Mouse (Mus musculus) CD4-positive, CD25-positive, alpha-beta regulatory T cell, adult 2 months (primary cell): ENCODE results near the gene Vmn2r91.
"Not testable (repeated sequence)": the region's sequence is repeated elsewhere in the genome, so short reads cannot be mapped to it uniquely, and the experiment has no call there.

ENCODE experiments used
- DNase-seq: peaks from one replicate; pipeline ENCODE4 v3.0.0-alpha.2; 2012; ENCODE audit warnings: low read depth, low spot score

Vmn2r91 gene

DNA sequence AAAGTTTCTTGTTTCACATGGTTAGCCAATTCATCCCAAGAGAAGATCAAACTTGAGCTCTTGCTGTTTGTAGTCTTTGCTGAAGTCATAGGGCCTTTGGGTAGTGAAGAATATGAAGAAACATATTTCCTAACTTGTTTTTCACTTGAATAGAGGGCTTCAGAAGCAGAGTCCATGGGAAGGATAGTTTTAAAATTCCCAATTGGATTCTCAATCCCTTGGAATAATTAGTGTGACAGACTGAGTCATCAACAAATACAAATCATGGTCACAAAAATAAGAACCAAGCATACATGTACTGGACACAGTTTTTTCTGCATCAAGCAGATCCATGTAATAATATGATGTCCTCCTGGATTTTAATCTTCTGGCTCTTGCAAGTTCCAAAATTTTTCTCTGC lies at the start of gene Vmn2r91:
Vmn2r91 (plus strand) TSS at position 301 of the 400 bp plus-strand sequence.
- not testable (repeated sequence) for DNase-seq

DNA sequence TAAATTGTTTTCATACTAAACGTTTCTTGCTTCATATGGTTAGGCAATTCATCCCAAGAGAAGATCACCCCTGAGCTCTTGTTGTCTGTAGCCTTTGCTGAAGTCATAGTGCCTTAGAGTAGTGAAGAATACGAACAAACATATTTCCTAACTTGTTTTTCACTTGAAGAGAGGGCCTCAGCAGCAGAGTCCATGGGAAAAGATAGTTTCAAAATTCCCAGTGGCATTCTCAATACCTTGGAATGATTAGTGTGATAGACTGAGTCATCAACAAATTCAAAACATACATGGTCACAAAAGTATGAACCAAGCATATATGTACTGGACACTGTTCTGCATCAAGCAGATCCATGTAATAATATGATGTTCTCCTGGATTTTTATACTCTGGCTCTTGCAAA lies 35.7 kb upstream of the Vmn2r91 start, which contains the start of gene Vmn2r124:
Vmn2r124 (plus strand) TSS at position 301 of the 400 bp plus-strand sequence.
- no peak for DNase-seq

DNA sequence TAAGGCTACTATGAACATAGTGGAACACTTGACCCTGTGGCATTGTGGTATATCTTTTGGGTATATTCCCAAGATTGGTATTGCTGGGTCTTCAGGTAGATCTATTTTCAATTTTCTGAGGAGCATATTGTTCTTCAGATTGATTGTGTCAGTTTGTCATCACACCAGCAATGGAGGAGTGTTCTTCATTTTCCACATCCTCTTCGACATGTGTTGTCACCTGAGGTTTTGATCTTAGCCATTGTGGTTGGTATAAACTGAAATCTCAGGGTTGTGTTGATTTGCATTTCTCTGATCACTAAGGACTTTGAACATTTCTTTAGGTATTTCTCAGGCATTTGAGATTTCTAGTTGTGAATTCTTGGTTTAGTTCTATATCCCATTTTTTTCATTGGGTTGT lies 10.8 kb downstream of the Vmn2r91 start:
- not testable (repeated sequence) for DNase-seq

DNA sequence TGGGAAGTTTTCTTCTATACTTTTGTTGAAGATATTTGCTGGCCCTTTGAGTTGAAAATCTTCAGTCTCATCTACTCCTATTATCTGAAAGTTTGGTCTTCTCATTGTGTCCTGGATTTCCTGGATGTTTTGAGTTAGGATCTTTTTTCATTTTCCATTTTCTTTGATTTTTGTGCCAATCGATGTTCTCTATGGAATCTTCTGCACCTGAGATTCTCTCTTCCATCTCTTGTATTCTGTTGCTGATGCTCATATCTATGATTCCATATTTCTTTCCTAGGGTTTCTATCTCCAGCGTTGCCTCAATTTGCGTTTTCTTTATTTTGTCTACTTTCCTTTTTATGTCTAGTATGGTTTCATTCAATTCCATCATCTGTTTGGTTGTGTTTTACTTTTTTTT lies 17.4 kb downstream of the Vmn2r91 start:
- DNase-seq, result not testable (repeated sequence)

DNA sequence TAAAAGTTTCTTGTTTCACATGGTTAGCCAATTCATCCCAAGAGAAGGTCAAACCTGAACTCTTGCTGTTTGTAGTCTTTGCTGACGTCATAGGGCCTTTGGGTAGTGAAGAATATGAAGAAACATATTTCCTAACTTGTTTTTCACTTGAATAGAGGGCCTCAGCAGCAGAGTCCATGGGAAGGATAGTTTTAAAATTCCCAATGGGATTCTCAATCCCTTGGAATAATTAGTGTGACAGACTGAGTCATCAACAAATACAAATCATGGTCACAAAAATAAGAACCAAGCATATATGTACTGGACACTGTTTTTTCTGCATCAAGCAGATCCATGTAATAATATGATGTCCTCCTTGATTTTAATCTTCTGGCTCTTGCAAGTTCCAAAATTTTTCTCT lies 66.8 kb downstream of the Vmn2r91 start, which contains the start of gene Vmn2r92:
Vmn2r92 (plus strand) TSS at position 301 of the 400 bp plus-strand sequence.
- not testable (repeated sequence) for DNase-seq

DNA sequence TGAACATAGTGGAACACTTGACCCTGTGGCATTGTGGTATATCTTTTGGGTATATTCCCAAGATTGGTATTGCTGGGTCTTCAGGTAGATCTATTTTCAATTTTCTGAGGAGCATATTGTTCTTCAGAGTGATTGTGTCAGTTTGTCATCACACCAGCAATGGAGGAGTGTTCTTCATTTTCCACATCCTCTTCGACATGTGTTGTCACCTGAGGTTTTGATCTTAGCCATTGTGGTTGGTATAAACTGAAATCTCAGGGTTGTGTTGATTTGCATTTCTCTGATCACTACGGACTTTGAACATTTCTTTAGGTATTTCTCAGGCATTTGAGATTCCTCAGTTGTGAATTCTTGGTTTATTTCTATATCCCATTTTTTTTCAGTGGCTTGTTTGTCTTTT lies 76.4 kb downstream of the Vmn2r91 start:
- not testable (repeated sequence) for DNase-seq
